Mouse (Mus musculus): ENCODE results near the gene Atp6v1g2.

- TF ChIP-seq POLR2A (IDR thresholded peaks at IDR 0.05; ENCODE audit: extremely low read depth, insufficient read depth, low read length) = no peak
- no peak for TF ChIP-seq CTCF (IDR thresholded peaks at IDR 0.05; ENCODE audit: extremely low read depth, insufficient read depth, low read length)
These were observed 38.4 kb upstream of the Atp6v1g2 start for GRCm38 (mm10) chr17:35194844-35195630.
